Mouse (Mus musculus): ENCODE results near the gene Med22. TPM values are rescaled to one million over a fixed set of nuclear protein-coding genes. Genes with fewer than 3 reads are reported as not detected.
A peak's percentile ranks its signal among the peaks of the same experiment; 100 is the strongest.

The Med22 gene
- total and polyA plus RNA-seq, 3 experiments, result 79.0 to 90.1 TPM; not detected in 1

GRCm38 (mm10) chr2:26915927-26916728 is 5.7 kb upstream of the Med22 start, which contains the start of the genes Surf2 and Surf1 (continued):
- TF ChIP-seq BHLHE40 (IDR thresholded peaks at IDR 0.05; ENCODE audit: borderline replicate concordance, low read depth, low read length) (peak; percentile 36; the same call in 1 of the 2 replicates), SIN3A (IDR thresholded peaks at IDR 0.05; ENCODE audit: low read length) (peak; percentile 94), CHD1 (IDR thresholded peaks at IDR 0.05; ENCODE audit: low read depth, low read length) (peak; percentile 93; the same call in 1 of the 2 replicates), NELFE (IDR thresholded peaks at IDR 0.05; ENCODE audit: low read depth, low read length) (peak; percentile 94), TCF12 (IDR thresholded peaks at IDR 0.05; ENCODE audit: low read depth, low read length) (peak; percentile 67), MAX (IDR thresholded peaks at IDR 0.05; ENCODE audit: low read length) (peak; percentile 93), TAL1 (IDR thresholded peaks at IDR 0.05; ENCODE audit: low read length) (no peak), RCOR1 (IDR thresholded peaks at IDR 0.05; ENCODE audit: low read depth, low read length) (no peak), CTCF (IDR thresholded peaks at IDR 0.05 in 2 of 3, conservative IDR thresholded peaks at IDR 0.05 in 1 of 3; ENCODE audit: control insufficient read depth in 1 of 3, insufficient read depth in 1 of 3, low read depth in 2 of 3, low read length in 3 of 3, poor library complexity in 1 of 3, severe bottlenecking in 1 of 3) (no peak), NRF1 (IDR thresholded peaks at IDR 0.05; ENCODE audit: insufficient read depth, low read depth, low read length, poor library complexity, severe bottlenecking) (no peak), MEF2A (IDR thresholded peaks at IDR 0.05; ENCODE audit: extremely low read depth, insufficient replicate concordance, low read depth, low read length, poor library complexity, severe bottlenecking) (no peak), KAT2A (conservative IDR thresholded peaks at IDR 0.05; ENCODE audit: low read depth, low read length) (0 out of 2 replicates have a peak, but pooled peaks have one; percentile 54), ZKSCAN1 (IDR thresholded peaks at IDR 0.05; ENCODE audit: low read depth, low read length) (no peak), MYB (IDR thresholded peaks at IDR 0.05; ENCODE audit: low read depth, low read length) (no peak; the same call in 1 of the 2 replicates), POLR2A (IDR thresholded peaks at IDR 0.05; ENCODE audit: control insufficient read depth in 1 of 2, insufficient read depth in 1 of 2, low read depth in 1 of 2, low read length in 2 of 2, poor library complexity in 1 of 2) (peak; percentile 52 to 92), MAFK (IDR thresholded peaks at IDR 0.05; ENCODE audit: borderline replicate concordance, low read depth, low read length) (no peak), HCFC1 (IDR thresholded peaks at IDR 0.05; ENCODE audit: low read depth, low read length) (peak; percentile 85), ZMIZ1 (IDR thresholded peaks at IDR 0.05; ENCODE audit: low read depth, low read length) (peak; percentile 77), ZC3H11A (IDR thresholded peaks at IDR 0.05; ENCODE audit: low read depth, low read length) (no peak), CHD2 (IDR thresholded peaks at IDR 0.05; ENCODE audit: low read length) (no peak)

GRCm38 (mm10) chr2:26914148-26914941 is 3.9 kb upstream of the Med22 start:
- H3K27ac ChIP-seq (ENCODE audit: control insufficient read depth, low read depth, low read length), result peak overlapping the region; percentile 54
- H3K36me3 ChIP-seq (ENCODE audit: control insufficient read depth in 1 of 2, insufficient read depth in 2 of 2, low read length in 2 of 2), result peaks cover 5 to 18% of the 10 kb centered on the region in 2 experiments; a peak in 3 of 4 replicates
- H3K4me3 ChIP-seq (ENCODE audit: control insufficient read depth in 1 of 2, insufficient read depth in 1 of 2, low read depth in 2 of 2, low read length in 2 of 2), result no peak overlapping the region
- H3K9me3 ChIP-seq (replicated peaks; ENCODE audit: insufficient read depth, low read length), result no peaks in the 10 kb centered on the region
- DNase-seq (ENCODE audit: low read depth, low spot score), result peak; percentile 58
- H3K9ac ChIP-seq (ENCODE audit: control insufficient read depth, low read depth, low read length, poor library complexity, severe bottlenecking), result peak overlapping the region; percentile 87
- peaks cover 0 to 18% of the 10 kb centered on the region in 2 experiments; a peak in 2 of 4 replicates for H3K4me1 ChIP-seq (ENCODE audit: control insufficient read depth in 1 of 2, insufficient read depth in 2 of 2, low read length in 2 of 2)
- H3K79me2 ChIP-seq (ENCODE audit: control insufficient read depth, insufficient read depth, low read length, poor library complexity), result peaks cover 75% of the 10 kb centered on the region
- no peaks in the 10 kb centered on the region for H3K27me3 ChIP-seq (ENCODE audit: control insufficient read depth in 1 of 2, insufficient read depth in 2 of 2, low read length in 2 of 2)
- TF ChIP-seq ZMIZ1 (IDR thresholded peaks at IDR 0.05; ENCODE audit: low read depth, low read length), result peak; percentile 58; the same call in 1 of the 2 replicates
- peak in 1 of 2 experiments; percentile 12; a peak in 1 of 4 replicates for TF ChIP-seq POLR2A (IDR thresholded peaks at IDR 0.05; ENCODE audit: control insufficient read depth in 1 of 2, insufficient read depth in 1 of 2, low read depth in 1 of 2, low read length in 2 of 2, poor library complexity in 1 of 2)
- TF ChIP-seq CTCF (IDR thresholded peaks at IDR 0.05 in 2 of 3, conservative IDR thresholded peaks at IDR 0.05 in 1 of 3; ENCODE audit: control insufficient read depth in 1 of 3, insufficient read depth in 1 of 3, low read depth in 2 of 3, low read length in 3 of 3, poor library complexity in 1 of 3, severe bottlenecking in 1 of 3), result 0 out of 6 replicates have a peak, but pooled peaks of 1 of the 3 experiments have one; percentile 11
- no peak for TF ChIP-seq TBP (IDR thresholded peaks at IDR 0.05; ENCODE audit: low read depth, low read length)
- 0 out of 2 replicates have a peak, but pooled peaks have one; percentile 15 for TF ChIP-seq SMC3 (IDR thresholded peaks at IDR 0.05; ENCODE audit: low read depth, low read length)
- TF ChIP-seq ZKSCAN1 (IDR thresholded peaks at IDR 0.05; ENCODE audit: low read depth, low read length), result no peak
- peak; percentile 44 for TF ChIP-seq CHD2 (IDR thresholded peaks at IDR 0.05; ENCODE audit: low read length)
- peak; percentile 58; the same call in 1 of the 2 replicates for TF ChIP-seq MYC (IDR thresholded peaks at IDR 0.05; ENCODE audit: low read depth, low read length)
- peak; percentile 79 for TF ChIP-seq POLR2AphosphoS2 (IDR thresholded peaks at IDR 0.05; ENCODE audit: low read length)
- TF ChIP-seq SIN3A (IDR thresholded peaks at IDR 0.05; ENCODE audit: low read length), result 0 out of 2 replicates have a peak, but pooled peaks have one; percentile 3
